Mouse (Mus musculus): ENCODE measurements around the gene Vrk2.

DNA sequence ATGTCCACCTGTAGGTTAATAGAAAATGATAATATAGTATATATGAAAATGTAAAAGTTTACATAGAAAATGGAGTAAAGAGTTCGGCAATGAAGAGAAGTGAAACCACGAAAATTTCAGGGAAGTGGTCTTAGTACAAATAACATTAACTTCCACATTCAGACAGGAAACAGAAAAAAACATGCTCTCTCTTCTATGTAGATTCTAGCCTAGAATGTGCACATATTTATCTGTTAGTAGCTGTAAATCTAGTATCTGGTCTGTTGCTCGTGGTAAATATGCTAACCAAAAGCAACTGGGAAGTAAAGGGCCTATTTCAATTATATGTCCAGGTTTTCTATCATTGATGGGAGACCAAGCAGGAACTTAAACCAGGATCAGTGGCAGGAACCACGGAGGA is 141.1 kb downstream of the Vrk2 start:
- TF ChIP-seq CTCF (IDR thresholded peaks at IDR 0.05; ENCODE audit: low read depth, low read length) (no peak), GATA1 (IDR thresholded peaks at IDR 0.05; ENCODE audit: borderline replicate concordance, low read length) (no peak), TAL1 (conservative IDR thresholded peaks at IDR 0.05; ENCODE audit: low read depth, low read length) (no peak)

Measured in G1E (cell line).